Mouse (Mus musculus) left cerebral cortex, postnatal 36 days (tissue): Measurements from ENCODE around the gene Slc35e3. TPM values are rescaled to one million over a fixed set of nuclear protein-coding genes. Genes with fewer than 3 reads are reported as not detected.

Source experiments
- total RNA-seq, 2 experiments: library from RNA; stranded (reverse); gene quantifications; 2 replicates each; pipeline ENCODE4 v1.2.3; 2021

Slc35e3 gene
- total RNA-seq, 2 experiments from 2014 or later, result 30.2 to 30.9 TPM

Other genes with a start within 250 kb of the Slc35e3 start
- gene Cpm, start 116.9 kb downstream of the Slc35e3 start, total RNA-seq, result 1 to 10 TPM; 7.5 to 8.1 TPM
- gene Mdm2, start 35.6 kb downstream of the Slc35e3 start, total RNA-seq, result 10 to 100 TPM; 47.0 to 66.1 TPM
- 10 to 100 TPM; 12.8 to 15.5 TPM for gene Nup107, start 46.3 kb upstream of the Slc35e3 start, total RNA-seq
- 10 to 100 TPM; 60.2 to 62.8 TPM for gene Rap1b, start 99.7 kb upstream of the Slc35e3 start, total RNA-seq